In the genomic region with DNA sequence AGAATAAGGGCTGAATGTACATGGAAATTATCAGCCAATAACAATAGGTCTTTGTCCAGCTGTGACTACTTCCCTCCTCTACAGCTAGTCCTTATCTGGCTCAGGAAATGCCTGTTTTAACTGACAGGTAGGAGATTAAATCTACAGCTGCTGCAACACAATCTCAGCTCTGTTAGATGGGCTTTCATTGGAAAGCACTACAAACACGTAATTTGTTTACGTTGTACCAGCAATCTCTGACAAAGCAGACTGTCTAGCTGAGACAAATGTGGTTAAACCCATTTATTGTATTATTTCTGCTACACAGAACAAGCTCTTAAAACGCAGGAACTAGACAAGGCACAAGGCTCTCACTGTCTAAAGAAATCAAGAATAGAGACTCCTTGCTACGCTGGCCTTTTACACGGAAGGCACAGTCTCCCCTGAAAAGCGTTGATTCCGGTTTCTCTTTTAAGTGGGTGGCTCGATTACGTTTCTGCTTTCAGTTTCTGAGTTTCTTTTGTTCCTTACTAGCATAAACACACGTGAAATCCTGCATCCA, we compare ENCODE assay signal across 8 mouse cellular contexts.
DNase-seq lines count a peak whose midpoint lies in the region; ATAC-seq and TF ChIP-seq lines count a peak whose summit lies in the region.

No protein-coding gene starts in this region.

- peak overlapping the region; percentile 18; the same call in 1 of the 2 replicates for H3K27ac ChIP-seq in embryonic fibroblast, embryonic 13.5 days (ENCODE audit: insufficient read depth, low read length)
- peak overlapping the region; percentile 53; the same call in 1 of the 2 replicates for H3K27ac ChIP-seq in hindbrain, embryonic 15.5 days (replicated peaks)

- peak overlapping the region; percentile 35 for H3K4me2 ChIP-seq in hindbrain, embryonic 15.5 days

- H3K27me3 ChIP-seq in hindbrain, embryonic 15.5 days: no peaks in the 10 kb centered on the region

- peak; percentile 93 for DNase-seq in heart, adult 11 months
- no peak for DNase-seq in heart, postnatal 25 days (ENCODE audit: low spot score)
- peak; percentile 49 for DNase-seq in thymus, postnatal 0 days (ENCODE audit: low spot score)
- no peak for DNase-seq in urinary bladder, postnatal 14 days (ENCODE audit: low spot score)
- no peak for DNase-seq in frontal cortex, postnatal 14 days (ENCODE audit: low spot score in 2 of 2)

- H3K36me3 ChIP-seq in hindbrain, embryonic 15.5 days: no peaks in the 10 kb centered on the region

- no peaks in the 10 kb centered on the region for H3K9me3 ChIP-seq in hindbrain, embryonic 15.5 days

- peak overlapping the region; percentile 24 for H3K4me3 ChIP-seq in embryonic fibroblast, embryonic 13.5 days (ENCODE audit: insufficient read depth, low read length)
- 0 out of 2 replicates have a peak overlapping the region, but pooled peaks have one; percentile 2 for H3K4me3 ChIP-seq in hindbrain, embryonic 15.5 days

- intact Hi-C loops in heart, postnatal 25 days (cut with DNase I): no loop called here

- 31% methylated on average over 10 of the region's 10 CpGs for WGBS in hindbrain, embryonic 15.5 days

- TF ChIP-seq CTCF in embryonic fibroblast, embryonic 13.5 days (IDR thresholded peaks at IDR 0.05; ENCODE audit: borderline replicate concordance, insufficient read depth, low read length): no peak

- H3K4me1 ChIP-seq in embryonic fibroblast, embryonic 13.5 days (ENCODE audit: control insufficient read depth, insufficient read depth, low read length): no peaks in the 10 kb centered on the region
- H3K4me1 ChIP-seq in hindbrain, embryonic 15.5 days (replicated peaks): peaks cover 9% of the 10 kb centered on the region

- TF ChIP-seq POLR2A in embryonic fibroblast, embryonic 13.5 days (IDR thresholded peaks at IDR 0.05; ENCODE audit: low read depth, low read length): no peak

- H3K9ac ChIP-seq in hindbrain, embryonic 15.5 days: no peak overlapping the region

- no peak for ATAC-seq in hindbrain, embryonic 15.5 days (ENCODE audit: low FRiP score, low read depth)
- ATAC-seq in megakaryocyte, adult 5-6 weeks (ENCODE audit: poor library complexity, severe bottlenecking): peak; percentile 83

Comparison
In these comparisons a context has a peak if more than half of its experiments do, and no peak if none do; other contexts are left out.
1. DNase-seq: peak in heart, adult 11 months (single experiment) and thymus, postnatal 0 days (single experiment); none in heart, postnatal 25 days (single experiment), urinary bladder, postnatal 14 days (single experiment) and frontal cortex, postnatal 14 days (0 of 2).